Mouse (Mus musculus) lung, adult 2 months (tissue): Measurements from ENCODE around the gene Isoc2a. TPM values are rescaled to one million over a fixed set of nuclear protein-coding genes. Genes with fewer than 3 reads are reported as not detected.

Source experiments
- DNase-seq: peaks from one replicate; pipeline ENCODE4 v3.0.0; 2022
- H3K4me1 ChIP-seq: fragments of 200-500 bp; 2 replicates; pipeline ENCODE4 v1.6.1; 2011; ENCODE audit warnings: low read length; ENCODE audit not compliant: control insufficient read depth, insufficient read depth
- H3K4me3 ChIP-seq: fragments of 200-500 bp; replicated peaks from 2 replicates; pipeline ENCODE3; 2011; ENCODE audit warnings: low read depth, mild to moderate bottlenecking, control low read depth, low read length; ENCODE audit errors: extremely low read depth
- CTCF ChIP-seq: fragments of 200-500 bp; IDR thresholded peaks from 2 replicates; pipeline ENCODE4 v1.5.1; 2011; ENCODE audit warnings: mild to moderate bottlenecking, low read length, control low read depth; ENCODE audit not compliant: insufficient read depth
- POLR2A ChIP-seq: fragments of 200-500 bp; IDR thresholded peaks from 2 replicates; pipeline ENCODE4 v1.6.1; 2011; ENCODE audit warnings: low read depth, mild to moderate bottlenecking, control low read depth, low read length, borderline replicate concordance; ENCODE audit errors: extremely low read depth
- WGBS: fragments of 180-500 bp; shearing (Covaris S2); methylation state at CpG from one replicate; pipeline ENCODE4 v1.1.7; 2018; 5-methylcytosine and 5-hydroxymethylcytosine counted together
- polyA plus RNA-seq: library from polyadenylated mRNA; depleted of rRNA; stranded (reverse); fragments of >200 nt; gene quantifications from 2 replicates; pipeline ENCODE4 v1.2.3, GENCODE M21; 2012; rRNA removed

Isoc2a gene
- 13.4 and 15.0 TPM in 2 replicates for polyA plus RNA-seq

DNA sequence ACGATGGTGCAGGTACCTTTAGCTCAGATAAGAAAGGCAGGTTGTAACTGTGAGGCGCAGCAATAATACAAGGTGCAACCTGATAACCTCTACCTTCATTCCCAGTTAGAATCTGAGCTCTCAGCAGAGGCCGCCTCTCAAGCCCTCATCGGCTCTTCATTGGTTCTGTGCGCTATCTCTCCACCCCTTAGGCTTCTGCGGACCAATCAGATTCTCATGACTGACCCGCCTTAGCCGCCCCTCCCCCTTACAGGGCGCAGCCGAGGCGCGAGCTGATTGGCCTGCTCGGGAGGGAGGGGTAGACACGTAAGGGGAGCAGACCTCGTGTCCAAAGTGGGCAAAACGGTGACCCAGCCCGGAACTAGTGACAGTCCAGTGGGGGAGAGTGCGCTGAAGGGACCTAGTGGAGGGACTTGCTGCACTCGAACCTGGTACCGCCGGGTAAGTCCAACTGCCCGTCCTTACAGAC is at the start of gene Isoc2a:
Gene Isoc2a (plus strand): TSS at position 401 of the 469 bp plus-strand sequence.
- TF ChIP-seq POLR2A (peak; percentile 99), CTCF (no peak)
- Histone ChIP-seq H3K4me3 (peak within 1 kb of the TSS; percentile 90), H3K4me1 (0 out of 2 replicates have a peak, but pooled peaks cover 2% of the 10 kb centered on the region)
- peak; percentile 83 for DNase-seq
- under 1% methylated on average over 22 of the region's 22 CpGs for WGBS

- H3K4me1 ChIP-seq = no peaks in the 10 kb centered on the region
- no peak for TF ChIP-seq CTCF
- no peak for TF ChIP-seq POLR2A
- WGBS = 11% methylated on average over 12 of the region's 12 CpGs
- no peak for DNase-seq
- no peak overlapping the region for H3K4me3 ChIP-seq
Observed at GRCm38 (mm10) chr7:4830476-4830875, 46.5 kb upstream of the Isoc2a start.

- peak; percentile 46 for DNase-seq
- TF ChIP-seq CTCF (no peak), POLR2A (no peak)
- H3K4me3 ChIP-seq = peak overlapping the region; percentile 32
- WGBS = 6% methylated on average over 34 of the region's 34 CpGs
- H3K4me1 ChIP-seq = no peaks in the 10 kb centered on the region
Observed at GRCm38 (mm10) chr7:4835631-4836327, 41.2 kb upstream of the Isoc2a start.

DNA sequence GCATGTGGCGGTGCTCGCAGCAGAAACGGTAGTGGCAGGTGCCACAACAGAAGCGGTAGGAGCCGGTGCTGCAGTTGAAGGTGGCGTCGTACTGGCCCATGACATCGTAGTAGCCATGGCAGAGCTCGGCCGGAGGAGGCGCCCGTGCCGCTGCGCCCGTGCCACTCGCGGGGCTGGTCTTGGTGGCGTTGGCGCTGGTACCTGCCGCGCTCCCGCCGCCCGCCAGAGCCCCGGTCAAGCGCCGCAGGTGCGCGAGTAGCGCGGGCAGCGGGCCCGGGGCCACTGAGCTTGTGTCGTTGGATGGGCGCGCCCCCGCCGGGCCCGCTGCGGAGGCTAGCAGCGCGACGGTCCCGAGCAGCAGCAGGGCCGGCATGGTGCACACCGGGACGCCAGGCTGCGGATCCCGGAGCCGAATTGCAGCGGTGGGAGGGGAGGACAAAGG is 40.6 kb upstream of the Isoc2a start:
- TF ChIP-seq POLR2A (no peak), CTCF (0 out of 2 replicates have a peak, but pooled peaks have one; percentile 18)
- WGBS = under 1% methylated on average over 51 of the region's 51 CpGs
- Histone ChIP-seq H3K4me3 (peak overlapping the region; percentile 12), H3K4me1 (no peaks in the 10 kb centered on the region)
- peak; percentile 66 for DNase-seq

GRCm38 (mm10) chr7:4837639-4838038 is 39.3 kb upstream of the Isoc2a start:
- Histone ChIP-seq H3K4me1 (no peaks in the 10 kb centered on the region), H3K4me3 (no peak overlapping the region)
- no peak for TF ChIP-seq CTCF
- no peak for TF ChIP-seq POLR2A
- DNase-seq = no peak
- WGBS = 0% methylated on average over 1 of the region's 1 CpGs

DNA sequence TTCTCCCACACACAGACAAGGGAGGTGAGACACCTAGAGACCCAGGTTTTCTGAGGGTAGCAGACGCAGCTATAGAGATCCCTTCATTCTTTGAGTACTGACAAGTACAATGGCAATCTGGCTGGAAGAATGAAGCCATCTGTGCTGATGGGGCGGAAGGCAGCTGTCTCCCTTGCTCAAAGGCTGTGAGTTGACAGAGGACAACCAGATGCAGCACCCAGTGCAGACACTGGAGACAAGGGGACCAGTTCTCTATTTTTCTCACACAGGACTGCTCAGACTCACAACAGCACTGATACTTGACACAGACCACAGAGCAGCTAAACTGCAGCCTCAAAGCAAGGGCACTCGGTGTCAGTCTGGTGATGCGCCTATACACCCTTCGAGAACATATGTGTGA is 34.9 kb upstream of the Isoc2a start:
- Histone ChIP-seq H3K4me1 (no peaks in the 10 kb centered on the region), H3K4me3 (no peak overlapping the region)
- no peak for TF ChIP-seq CTCF
- TF ChIP-seq POLR2A = no peak
- 56% methylated on average over 5 of the region's 5 CpGs for WGBS
- no peak for DNase-seq

DNA sequence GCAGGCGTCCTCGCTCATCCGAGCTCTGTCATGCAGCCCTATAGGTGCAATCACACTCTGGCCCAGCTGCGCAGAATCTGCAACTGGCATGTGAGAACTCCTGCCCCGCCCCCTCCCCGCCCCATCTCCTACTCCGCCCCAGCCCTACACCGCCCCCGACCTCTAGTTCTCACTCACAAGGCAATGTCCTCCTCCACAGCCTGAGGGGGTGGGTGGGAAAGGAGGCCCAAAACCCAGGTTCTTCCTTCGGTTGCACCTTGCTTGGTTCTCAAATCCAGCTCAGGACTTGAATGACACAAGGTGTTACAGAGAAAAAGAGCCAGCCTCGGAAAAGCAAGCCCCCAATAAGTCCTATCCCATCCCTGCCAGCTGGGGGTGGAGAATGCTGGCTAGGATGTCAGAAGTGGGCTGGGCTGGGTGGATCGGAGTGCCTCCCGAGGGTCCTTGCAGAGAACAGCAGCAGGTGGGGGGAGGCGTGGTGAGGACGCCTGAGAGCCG is 34.3 kb upstream of the Isoc2a start:
- Histone ChIP-seq H3K4me3 (no peak overlapping the region), H3K4me1 (no peaks in the 10 kb centered on the region)
- WGBS = 1% methylated on average over 16 of the region's 16 CpGs
- TF ChIP-seq CTCF = no peak
- no peak for TF ChIP-seq POLR2A
- DNase-seq = no peak

- DNase-seq = no peak
- TF ChIP-seq POLR2A (no peak), CTCF (no peak)
- 2% methylated on average over 34 of the region's 34 CpGs for WGBS
Observed at GRCm38 (mm10) chr7:4843604-4844244, 33.2 kb upstream of the Isoc2a start.

DNA sequence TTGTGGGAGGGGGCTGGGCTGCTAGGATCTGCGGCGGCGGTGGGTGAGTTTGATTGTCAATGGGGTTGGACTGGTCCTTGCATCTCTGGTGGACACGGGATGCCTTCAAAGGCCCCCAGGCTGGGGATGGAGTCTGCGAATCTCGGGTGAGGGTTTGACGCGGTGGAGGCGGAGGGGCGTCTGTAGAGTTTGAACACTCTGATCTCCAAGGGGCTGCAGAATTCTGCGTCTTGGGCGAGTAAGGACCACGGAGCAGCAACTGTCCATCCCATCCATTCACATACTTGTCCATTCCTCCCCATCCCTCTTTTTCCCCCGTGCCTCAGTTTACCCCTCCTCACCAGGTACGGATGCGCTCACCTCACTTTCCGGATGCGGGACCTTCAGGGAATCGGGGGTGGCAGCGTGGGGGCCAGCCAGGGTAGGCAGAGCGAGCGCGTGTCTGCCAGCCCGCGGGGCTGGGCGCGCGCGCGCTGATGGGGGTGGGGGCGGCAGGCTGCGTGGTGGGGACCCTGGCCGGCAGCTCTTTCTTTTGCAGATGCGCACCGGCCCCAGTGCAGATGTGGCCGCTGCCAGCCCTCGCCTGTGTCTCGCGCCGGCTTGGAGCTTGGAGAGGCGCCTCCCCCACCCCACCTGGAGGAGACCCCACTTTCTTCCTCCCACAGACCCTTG is 32.6 kb upstream of the Isoc2a start, which contains the start of gene Shisa7:
Gene Shisa7 (minus strand): TSS at position 452 of the 672 bp plus-strand sequence.
- TF ChIP-seq POLR2A = no peak
- TF ChIP-seq CTCF = no peak
- no peak for DNase-seq
- Histone ChIP-seq H3K4me3 (no peak within 1 kb of the TSS), H3K4me1 (no peaks in the 10 kb centered on the region)
- 2% methylated on average over 41 of the region's 41 CpGs for WGBS

More at GRCm38 (mm10) chr7:4843604-4844244, 33.2 kb upstream of the Isoc2a start:
- no peak overlapping the region for H3K4me3 ChIP-seq
- H3K4me1 ChIP-seq = no peaks in the 10 kb centered on the region
